In the genomic region with DNA sequence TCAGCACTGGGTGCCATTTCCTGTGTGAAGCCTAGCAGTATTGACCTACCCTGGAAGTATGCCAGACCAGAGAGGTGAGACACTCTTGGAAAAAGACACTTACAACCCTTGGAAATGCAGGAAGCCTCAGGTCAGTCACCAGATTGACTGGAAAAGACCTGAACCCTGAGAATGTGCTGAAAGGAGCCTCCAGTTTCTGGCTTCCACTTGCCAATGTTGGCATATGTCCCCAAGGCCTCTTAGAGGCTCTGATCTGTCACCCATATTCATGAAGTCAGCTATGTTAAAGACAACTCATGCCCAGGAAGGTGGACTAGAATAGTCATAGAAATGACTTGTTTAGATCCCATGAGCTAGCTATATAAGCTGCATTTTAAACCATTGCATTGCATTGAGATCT, we compare ENCODE assay signal across 21 mouse cellular contexts. TPM values are rescaled to one million over a fixed set of nuclear protein-coding genes. Genes with fewer than 3 reads are reported as not detected.
DNase-seq lines count a peak whose midpoint lies in the region; ATAC-seq lines count a peak whose summit lies in the region.
"Had no signal": no experiment of that assay in that cellular context is flagged by ENCODE, and none has a peak within 500 bp of the region (broad histone marks: within the 10 kb centered on the region; RNA-seq: fewer than 3 reads in every experiment).

No protein-coding gene starts in this region.

- H3K9ac ChIP-seq in embryonic facial prominence, embryonic 15.5 days, result no peak overlapping the region
- H3K9ac ChIP-seq: embryonic facial prominence, embryonic 12.5 days; forebrain, embryonic 12.5 days had no signal

- H3K4me3 ChIP-seq in embryonic facial prominence, embryonic 15.5 days (replicated peaks), result no peak overlapping the region
- no peak overlapping the region for H3K4me3 ChIP-seq in embryonic facial prominence, embryonic 10.5 days
- H3K4me3 ChIP-seq: embryonic facial prominence, embryonic 12.5 days; erythroblast, embryonic 14.5 days; forebrain, embryonic 10.5 days; forebrain, embryonic 12.5 days had no signal

- no peak overlapping the region for H3K4me2 ChIP-seq in embryonic facial prominence, embryonic 15.5 days (replicated peaks)
- H3K4me2 ChIP-seq: embryonic facial prominence, embryonic 12.5 days; forebrain, embryonic 12.5 days had no signal

- H3K9me3 ChIP-seq in embryonic facial prominence, embryonic 15.5 days (replicated peaks), result no peaks in the 10 kb centered on the region
- H3K9me3 ChIP-seq in embryonic facial prominence, embryonic 10.5 days, result no peaks in the 10 kb centered on the region
- H3K9me3 ChIP-seq: embryonic facial prominence, embryonic 12.5 days; forebrain, embryonic 12.5 days had no signal

- H3K36me3 ChIP-seq in embryonic facial prominence, embryonic 15.5 days, result peaks cover under 1% of the 10 kb centered on the region; the same call in 1 of the 2 replicates
- peaks cover 19% of the 10 kb centered on the region for H3K36me3 ChIP-seq in embryonic facial prominence, embryonic 10.5 days (replicated peaks)

- peaks cover 35% of the 10 kb centered on the region for H3K4me1 ChIP-seq in embryonic facial prominence, embryonic 15.5 days
- peaks cover 10% of the 10 kb centered on the region; the same call in 1 of the 2 replicates for H3K4me1 ChIP-seq in embryonic facial prominence, embryonic 10.5 days
- H3K4me1 ChIP-seq: forebrain, embryonic 10.5 days; forebrain, embryonic 12.5 days had no signal

- no peak for ATAC-seq in embryonic facial prominence, embryonic 15.5 days (ENCODE audit: insufficient number of reproducible peaks, low FRiP score, low TSS enrichment, low read depth)
- ATAC-seq in monocyte, adult 5-6 weeks (replicated peaks; ENCODE audit: insufficient number of reproducible peaks, low FRiP score, low TSS enrichment, poor library complexity, severe bottlenecking), result 0 out of 2 replicates have a peak, but pooled peaks have one; percentile 43
- ATAC-seq: activated CD4-positive, CD25-positive, alpha-beta regulatory T cell, adult 4 months; forebrain, embryonic 14.5 days; forebrain, embryonic 16.5 days had no signal

- no peaks in the 10 kb centered on the region for H3K27me3 ChIP-seq in embryonic facial prominence, embryonic 15.5 days
- H3K27me3 ChIP-seq in embryonic facial prominence, embryonic 10.5 days (replicated peaks; ENCODE audit: low read depth, poor library complexity, severe bottlenecking), result no peaks in the 10 kb centered on the region
- H3K27me3 ChIP-seq: embryonic facial prominence, embryonic 12.5 days; forebrain, embryonic 12.5 days had no signal

- no peak for DNase-seq in embryonic facial prominence, embryonic 10.5 days (ENCODE audit: low spot score)
- no peak for DNase-seq in layer of hippocampus, postnatal 14 days (ENCODE audit: low spot score in 2 of 2)
- DNase-seq in T-cell, adult 2 months (ENCODE audit: low spot score), result no peak
- DNase-seq: adrenal gland, adult 2 months; adrenal gland, postnatal 25 days; cerebellum, adult 11 months; cerebellum, adult 18-20 months; cerebellum, adult 8-10 months; cerebellum, adult 9-11 months; cerebellum, postnatal 14 days; cerebellum, postnatal 36 days; embryo, embryonic 11 days had no signal

- 0 out of 2 replicates have a peak overlapping the region, but pooled peaks have one; percentile 28 for H3K27ac ChIP-seq in embryonic facial prominence, embryonic 15.5 days (replicated peaks)
- no peak overlapping the region for H3K27ac ChIP-seq in embryonic facial prominence, embryonic 10.5 days (replicated peaks)
- H3K27ac ChIP-seq: embryonic facial prominence, embryonic 12.5 days; forebrain, embryonic 10.5 days; forebrain, embryonic 12.5 days had no signal

RNA-seq across cellular contexts. Expression of a gene that starts 19.9 kb away (rescaled TPM):
- polyA plus RNA-seq in embryonic facial prominence, embryonic 15.5 days (2015; fragmentation: Nextera tagmentation; extraction: Ambion mirVana), result 38.2 and 44.3 TPM in 2 replicates
- polyA plus RNA-seq in embryonic facial prominence, embryonic 10.5 days (2016; fragmentation: Nextera tagmentation; extraction: Ambion mirVana), result 50.0 and 51.8 TPM in 2 replicates
- total RNA-seq in monocyte, adult 5-6 weeks (2017), result 34.8 to 59.4 TPM (median 42.0 TPM) in 3 replicates
- 100 to 1,000 TPM in 1 of 2 experiments, 10 to 100 TPM in 1; 98.8 to 100 TPM for total RNA-seq in layer of hippocampus, postnatal 14 days (2021)

RNA-seq across cellular contexts. Expression of a gene that starts 35.5 kb away (rescaled TPM):
- 57.5 and 64.3 TPM in 2 replicates for polyA plus RNA-seq in embryonic facial prominence, embryonic 15.5 days (2015; fragmentation: Nextera tagmentation; extraction: Ambion mirVana)
- polyA plus RNA-seq in embryonic facial prominence, embryonic 10.5 days (2016; fragmentation: Nextera tagmentation; extraction: Ambion mirVana), result 28.0 and 28.8 TPM in 2 replicates
- total RNA-seq in monocyte, adult 5-6 weeks (2017), result 181 to 259 TPM (median 252 TPM) in 3 replicates
- 10 to 100 TPM; 15.4 to 20.2 TPM for total RNA-seq in layer of hippocampus, postnatal 14 days (2021)

RNA-seq across cellular contexts. Expression of a gene that starts 41.1 kb away (rescaled TPM):
- polyA plus RNA-seq in embryonic facial prominence, embryonic 15.5 days (2015; fragmentation: Nextera tagmentation; extraction: Ambion mirVana), result 255 and 269 TPM in 2 replicates
- polyA plus RNA-seq in embryonic facial prominence, embryonic 10.5 days (2016; fragmentation: Nextera tagmentation; extraction: Ambion mirVana), result 250 and 258 TPM in 2 replicates
- total RNA-seq in monocyte, adult 5-6 weeks (2017), result 27.2 to 46.8 TPM (median 33.1 TPM) in 3 replicates
- 100 to 1,000 TPM; 130 TPM for total RNA-seq in layer of hippocampus, postnatal 14 days (2021)

RNA-seq across cellular contexts. Expression of a gene that starts 58.1 kb away (rescaled TPM):
- 4.8 and 4.9 TPM in 2 replicates for polyA plus RNA-seq in embryonic facial prominence, embryonic 15.5 days (2015; fragmentation: Nextera tagmentation; extraction: Ambion mirVana)
- polyA plus RNA-seq in embryonic facial prominence, embryonic 10.5 days (2016; fragmentation: Nextera tagmentation; extraction: Ambion mirVana), result 0.48 and 0.81 TPM in 2 replicates
- total RNA-seq in monocyte, adult 5-6 weeks (2017), result 54.5 to 74.4 TPM (median 57.2 TPM) in 3 replicates
- total RNA-seq in layer of hippocampus, postnatal 14 days (2021), result 1 to 10 TPM; 2.8 TPM
- polyA plus RNA-seq: erythroblast, embryonic 14.5 days had no signal
